Mouse (Mus musculus) frontal cortex, postnatal 36 days (tissue): ENCODE measurements around the gene AI182371.

Source experiments
- DNase-seq, 2 experiments: peaks; one replicate each; pipeline ENCODE4 v3.0.0; 2022; ENCODE audit warnings: low spot score in 2 of 2

Gene AI182371

DNA sequence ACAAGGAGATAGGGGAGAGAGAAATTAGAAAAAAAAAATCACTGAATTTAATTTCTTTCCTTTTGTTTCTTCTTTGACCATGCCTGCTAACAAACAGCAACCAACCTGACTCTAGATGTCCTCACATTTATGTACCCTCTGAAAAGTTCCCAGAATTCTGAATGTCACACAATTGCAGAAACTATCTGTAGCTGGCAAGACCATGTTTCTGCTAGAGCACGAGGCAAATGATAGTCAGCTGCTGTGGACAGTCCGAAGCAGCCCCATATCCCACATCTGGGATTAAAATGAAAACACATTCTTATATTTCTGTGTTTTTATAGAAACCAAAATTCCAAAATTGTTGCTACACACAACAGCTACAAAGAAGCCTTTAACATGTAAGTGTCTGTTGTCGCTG lies at the start of gene AI182371:
TSS of gene AI182371 (minus strand) at position 101 of the 400 bp plus-strand sequence.
- DNase-seq = no peak

DNA sequence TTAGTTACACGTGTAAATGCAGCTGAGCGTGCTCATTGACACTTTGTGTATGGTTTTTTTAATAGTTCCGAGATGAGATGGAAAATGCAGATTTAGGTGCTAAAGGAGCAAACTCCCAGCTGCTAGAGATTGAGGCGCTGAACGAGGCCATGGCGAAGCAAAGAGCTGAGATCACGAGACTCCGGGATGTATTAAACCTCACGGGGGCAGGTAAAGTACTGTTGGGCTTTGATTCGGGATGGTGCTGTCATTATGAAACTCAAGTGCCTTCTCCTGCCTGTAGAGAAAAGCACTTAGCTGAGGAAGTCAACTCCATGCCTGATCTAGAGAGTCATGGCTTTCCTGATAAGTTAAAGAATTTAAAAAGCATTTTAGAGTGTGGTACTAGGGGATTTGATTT lies 47.5 kb upstream of the AI182371 start:
- DNase-seq = no peak

DNA sequence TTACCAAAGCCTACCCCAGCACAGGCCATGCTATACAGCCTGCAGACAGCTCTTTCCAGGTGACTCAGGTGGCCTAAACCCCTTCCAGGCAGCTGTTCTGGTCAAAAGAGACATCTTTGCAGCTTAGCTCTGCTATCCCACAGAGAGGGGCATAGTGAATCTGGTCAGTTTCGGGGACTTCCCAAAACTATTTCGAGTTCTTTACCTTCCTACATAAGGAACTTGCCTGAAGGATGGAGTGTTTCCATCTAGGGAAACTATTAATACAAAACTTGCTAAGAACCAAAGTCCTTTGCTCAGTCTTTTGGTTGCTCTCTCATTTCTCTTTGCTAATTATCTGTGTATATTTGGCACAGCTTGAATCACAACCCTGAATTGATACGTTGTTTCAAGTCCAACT lies 40.3 kb upstream of the AI182371 start:
- DNase-seq = no peak

DNA sequence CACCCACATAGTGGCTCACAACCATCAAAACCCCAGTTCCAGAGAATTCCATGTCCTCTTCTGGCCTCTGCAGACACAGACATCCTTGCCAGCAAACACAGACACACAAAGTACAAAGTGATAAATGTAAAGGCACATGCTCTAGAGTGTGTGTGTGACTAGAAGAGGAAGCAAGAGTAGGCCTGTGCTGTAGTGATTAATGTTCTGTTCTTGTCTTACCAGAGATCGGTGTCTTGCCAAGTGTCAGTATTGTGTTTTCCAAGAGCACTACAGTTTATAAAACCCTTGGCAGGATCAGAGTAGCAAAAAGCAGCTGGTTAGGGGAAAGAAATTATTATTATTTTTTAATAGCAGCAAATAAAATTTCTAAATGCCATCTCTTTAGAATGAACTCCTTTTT lies 37.2 kb upstream of the AI182371 start:
- no peak for DNase-seq

DNA sequence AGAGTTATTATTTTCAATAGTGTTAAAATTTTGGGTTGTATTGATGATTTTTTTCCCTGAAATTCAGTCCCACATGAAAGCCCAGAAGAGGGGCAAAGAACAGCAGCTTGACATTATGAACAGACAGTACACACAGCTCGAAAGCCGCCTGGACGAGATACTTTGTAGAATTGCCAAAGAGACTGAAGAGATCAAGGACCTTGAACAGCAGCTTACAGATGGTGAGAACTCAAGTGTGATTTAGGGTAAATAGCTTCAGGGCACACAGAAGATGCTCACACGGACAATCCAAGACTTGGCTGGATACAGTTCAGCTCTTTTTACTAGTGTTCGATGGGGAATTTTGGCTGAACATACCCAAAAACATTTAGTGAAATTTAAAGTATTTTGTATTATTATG lies 32.5 kb upstream of the AI182371 start:
- DNase-seq = no peak

DNA sequence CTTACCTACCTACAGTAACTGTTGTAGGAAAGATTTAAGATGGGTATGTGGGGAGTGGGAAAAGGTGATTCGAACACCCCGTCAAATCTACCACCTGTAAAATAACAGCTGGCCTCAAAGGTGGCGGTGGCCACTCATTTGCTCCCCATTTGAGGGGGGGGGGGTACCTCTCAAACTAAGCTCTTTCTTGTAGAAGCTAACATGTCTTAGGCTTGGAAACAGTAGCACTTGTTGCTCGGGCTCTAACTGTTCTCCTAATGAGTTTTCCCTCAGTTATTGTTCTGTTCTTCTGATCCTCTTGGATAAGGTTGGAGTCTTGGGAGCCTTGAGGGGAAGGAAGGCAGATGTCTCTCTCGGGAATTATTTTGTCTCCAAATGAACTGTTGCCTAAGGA lies 31.3 kb upstream of the AI182371 start:
- DNase-seq = no peak

DNA sequence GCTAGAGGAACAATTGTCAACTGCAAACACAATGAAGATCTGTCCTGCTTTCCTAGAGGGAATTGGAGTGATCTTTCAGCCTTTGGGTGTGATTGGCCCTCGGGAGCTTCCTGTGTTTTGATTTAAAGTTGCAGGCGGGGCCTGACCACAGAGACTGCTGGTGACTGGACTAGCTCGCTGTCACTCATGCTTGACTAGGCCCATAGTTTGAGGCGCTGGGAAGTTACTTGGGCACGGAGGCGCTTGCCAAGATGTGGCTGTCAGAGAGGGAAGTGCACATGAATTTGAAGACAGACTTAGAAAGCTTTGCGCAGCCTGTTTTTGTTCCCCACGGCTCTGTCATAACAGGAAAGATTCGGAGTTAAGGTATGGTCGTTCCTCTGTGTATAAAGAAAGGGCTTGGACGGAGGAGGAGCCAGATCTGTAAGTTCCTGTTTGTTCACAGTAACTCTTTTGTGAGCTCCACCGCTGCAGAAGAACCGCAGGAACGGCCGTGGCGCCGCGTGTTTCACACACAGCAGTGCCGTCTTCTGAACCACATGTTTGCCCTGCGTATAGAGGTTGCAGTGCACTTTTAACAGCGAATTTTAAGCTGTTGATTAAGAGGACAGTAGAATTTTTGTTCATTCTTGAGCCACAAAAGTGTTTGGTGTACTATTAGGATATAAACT lies 30.8 kb upstream of the AI182371 start:
- peak; percentile 94 to 99 for DNase-seq

DNA sequence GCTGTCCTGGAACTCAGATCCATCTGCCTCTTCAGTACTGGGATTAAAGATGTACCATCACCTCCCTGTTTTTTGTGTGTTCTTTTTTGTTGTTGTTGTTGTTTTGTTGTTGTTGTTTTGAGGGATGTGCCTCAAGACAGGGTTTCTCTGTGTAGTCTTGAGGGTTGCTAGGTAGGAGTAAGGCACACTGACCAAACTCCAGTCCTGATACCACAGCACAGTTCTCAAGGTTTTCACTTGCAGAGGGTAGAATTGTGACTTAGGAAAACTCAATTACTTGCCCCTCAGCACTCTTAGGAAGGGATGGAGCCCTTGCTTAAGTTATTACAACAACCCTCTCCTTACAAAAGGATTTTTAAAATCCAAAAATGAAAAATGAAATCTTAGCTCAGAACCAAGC lies 30.1 kb upstream of the AI182371 start:
- no peak for DNase-seq

DNA sequence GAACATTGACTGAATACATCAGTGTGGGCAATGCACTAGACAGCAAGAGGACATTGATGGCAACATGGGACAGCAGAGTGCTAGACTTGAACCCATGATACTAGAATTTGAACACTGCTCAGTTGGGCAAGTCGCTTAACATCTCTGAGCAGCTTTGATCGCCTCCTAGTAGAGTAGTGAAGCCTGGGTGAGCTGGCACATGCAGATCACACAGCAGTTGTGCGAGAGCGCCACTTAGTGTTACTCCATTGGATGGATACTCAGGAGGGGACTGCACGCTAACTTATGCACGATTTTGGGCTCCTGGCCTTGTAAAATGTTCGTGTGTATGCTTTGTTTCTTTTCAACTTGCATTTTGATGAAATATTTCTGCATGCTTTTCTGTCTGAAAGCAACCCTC lies 23.4 kb upstream of the AI182371 start:
- no peak for DNase-seq

DNA sequence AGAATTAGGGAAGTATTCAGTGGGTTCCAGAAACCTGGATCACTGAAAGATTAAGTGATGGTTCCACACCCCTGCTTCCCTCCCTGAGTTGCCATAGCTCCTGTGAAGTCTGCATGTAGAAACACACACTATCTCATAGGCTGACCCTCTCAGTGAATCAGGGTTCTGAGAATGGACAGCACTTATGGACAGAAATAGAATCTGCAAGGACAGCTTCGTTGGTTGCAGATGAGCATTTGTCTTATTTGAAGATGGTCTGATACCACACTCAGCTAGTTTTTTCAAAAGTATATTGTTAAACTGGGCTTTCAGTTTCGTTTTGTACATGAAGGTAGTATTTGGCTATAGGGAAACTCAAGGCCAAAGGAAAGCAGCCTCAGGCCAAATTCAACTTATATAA lies 9.2 kb upstream of the AI182371 start:
- DNase-seq = no peak

DNA sequence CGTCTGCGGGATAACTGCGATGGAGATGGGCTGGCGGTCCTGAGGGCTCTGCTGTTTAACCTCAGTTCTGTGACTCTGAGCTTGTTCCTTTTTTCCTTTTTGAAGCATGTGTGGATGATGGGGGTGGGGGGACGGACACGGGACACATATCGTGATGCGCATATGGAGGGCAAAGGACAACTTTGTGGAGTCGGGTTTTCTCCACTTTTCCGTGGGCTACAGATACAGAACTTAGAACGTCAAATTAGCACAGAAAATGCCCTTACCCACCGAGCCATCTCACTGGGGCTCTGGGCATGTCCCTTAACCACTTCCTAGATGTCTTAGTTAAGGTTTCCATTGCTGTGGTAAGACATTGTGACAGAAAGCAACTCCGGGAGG lies 8.6 kb upstream of the AI182371 start:
- no peak for DNase-seq

DNA sequence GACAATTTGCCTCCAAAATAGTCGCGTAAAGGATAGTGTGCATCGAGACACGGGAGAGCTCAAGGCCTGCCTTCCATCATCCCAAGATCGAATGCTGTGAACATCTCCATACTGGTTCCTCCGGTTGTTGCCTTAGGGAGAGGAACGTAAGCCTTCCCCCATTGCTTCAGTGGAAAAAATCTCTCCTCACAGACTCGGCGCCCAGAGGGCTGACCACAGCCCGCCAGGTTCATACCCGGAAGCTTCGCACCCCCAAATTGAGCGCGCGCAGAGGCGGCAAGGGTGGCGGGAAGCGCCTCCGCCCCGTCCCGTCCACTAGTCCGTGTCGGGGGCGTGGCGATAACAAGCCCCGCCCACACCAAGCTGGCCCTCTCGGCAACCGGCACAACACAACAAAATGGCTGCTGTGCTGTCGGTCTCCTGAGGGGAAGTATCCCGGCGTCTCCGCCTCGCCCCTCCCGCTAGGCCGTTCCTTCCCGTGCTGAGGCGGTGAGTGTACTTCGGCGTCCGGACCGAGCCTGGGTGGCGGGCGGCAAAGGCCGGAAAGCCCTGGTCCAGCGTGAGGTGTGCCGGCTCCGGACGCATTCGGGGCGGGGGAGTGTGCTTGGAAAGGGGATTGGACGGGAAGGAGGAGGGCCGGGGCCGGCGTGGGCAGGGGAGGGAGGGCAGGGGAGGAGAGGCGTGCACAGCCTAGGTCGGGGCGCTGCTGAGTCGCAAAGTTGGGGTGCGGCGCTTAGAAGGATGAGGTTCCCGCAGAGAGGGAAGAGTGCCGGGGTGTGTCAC lies 8.0 kb upstream of the AI182371 start, which contains the start of gene Cntrl:
TSS of gene Cntrl (plus strand) at position 352 of the 783 bp plus-strand sequence.
- peak; percentile 94 for DNase-seq

DNA sequence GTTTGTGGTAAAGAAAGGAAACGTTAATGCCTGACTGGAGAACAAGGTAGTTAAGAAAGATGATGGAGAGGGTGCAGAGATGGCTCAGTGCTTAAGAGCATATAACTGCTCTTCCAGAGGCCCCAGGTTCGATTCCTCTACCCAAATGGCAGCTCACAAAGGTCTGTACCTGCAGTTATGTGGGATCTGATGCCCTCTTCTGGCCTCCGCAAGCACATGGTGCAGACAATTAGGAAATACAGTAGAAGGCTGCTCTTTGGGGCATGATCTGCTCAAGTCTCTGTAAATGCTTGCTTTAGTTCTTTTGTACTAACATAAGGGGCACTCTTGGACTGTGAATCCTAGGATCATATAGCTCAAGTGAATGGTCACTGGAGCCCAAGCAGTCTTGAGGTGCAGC lies 7.4 kb upstream of the AI182371 start:
- DNase-seq = peak; percentile 38 to 52

DNA sequence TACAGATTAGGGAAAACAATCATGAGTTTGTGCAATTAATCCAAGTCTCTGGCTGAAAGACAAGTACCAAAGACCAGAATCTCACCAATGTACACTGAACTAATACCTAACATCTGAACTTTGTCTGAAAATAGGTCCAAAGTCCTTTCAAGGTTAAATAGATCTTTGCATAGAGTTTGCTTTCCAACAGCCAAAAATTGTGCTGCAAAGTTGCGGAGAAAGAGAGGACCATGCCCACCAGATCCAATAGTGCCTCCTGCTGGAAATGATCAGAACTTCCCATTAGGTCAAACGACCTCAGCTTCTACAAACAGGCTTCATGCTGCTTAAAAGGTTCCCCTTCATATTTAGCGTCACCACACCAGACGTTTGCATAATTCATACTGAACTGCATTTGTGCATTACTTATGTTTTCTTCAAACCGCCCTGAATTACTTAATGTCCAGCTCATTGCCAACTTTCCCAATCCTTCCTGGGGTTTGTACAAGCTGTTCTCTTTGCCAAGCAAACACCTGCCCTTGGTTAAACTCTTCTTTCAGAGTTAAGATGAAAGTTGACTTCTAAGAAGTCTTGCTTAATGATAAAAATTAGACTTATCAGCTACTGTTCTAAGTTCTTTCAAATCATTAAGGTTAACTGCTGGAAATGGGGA lies 6.8 kb upstream of the AI182371 start:
- no peak for DNase-seq

DNA sequence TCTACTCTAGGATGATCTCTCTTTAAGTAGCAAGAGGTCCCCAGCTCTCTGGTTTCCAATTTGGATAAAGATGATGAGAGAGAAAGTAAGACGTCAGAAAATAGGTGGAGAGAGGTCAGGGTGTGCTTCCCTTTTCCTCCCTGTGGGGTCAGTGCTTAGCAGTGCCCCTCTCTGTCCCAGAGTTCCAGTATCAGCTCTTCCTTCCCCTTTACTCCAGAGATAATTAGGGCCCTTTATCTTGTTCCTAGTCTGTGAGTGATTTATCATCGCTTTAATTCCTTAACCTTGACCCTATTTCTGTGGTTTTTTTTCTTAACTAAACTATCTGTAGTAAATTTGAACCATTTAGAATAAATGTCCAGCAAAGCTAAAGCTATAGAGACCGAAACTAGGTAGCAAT lies 3.5 kb upstream of the AI182371 start:
- no peak for DNase-seq

DNA sequence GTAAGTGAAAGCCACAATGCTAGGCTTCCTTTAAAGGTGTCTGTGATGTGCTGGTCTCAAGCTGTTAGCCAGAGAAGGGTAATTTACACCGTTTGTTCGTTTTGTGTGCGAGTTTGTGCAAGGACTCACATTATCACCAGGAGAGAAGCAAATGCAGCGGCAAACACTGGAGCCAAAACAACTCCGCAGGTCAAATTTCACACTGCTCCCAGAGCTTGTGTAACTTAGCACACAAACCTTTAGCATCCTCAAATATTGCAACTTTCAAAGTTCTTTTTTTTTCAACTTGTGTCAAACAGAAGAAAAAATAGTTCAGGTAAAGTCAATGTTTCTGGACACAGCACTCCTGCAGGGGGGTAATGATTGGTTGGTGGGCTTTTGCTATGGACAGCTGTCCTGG lies 2.2 kb upstream of the AI182371 start:
- no peak for DNase-seq

DNA sequence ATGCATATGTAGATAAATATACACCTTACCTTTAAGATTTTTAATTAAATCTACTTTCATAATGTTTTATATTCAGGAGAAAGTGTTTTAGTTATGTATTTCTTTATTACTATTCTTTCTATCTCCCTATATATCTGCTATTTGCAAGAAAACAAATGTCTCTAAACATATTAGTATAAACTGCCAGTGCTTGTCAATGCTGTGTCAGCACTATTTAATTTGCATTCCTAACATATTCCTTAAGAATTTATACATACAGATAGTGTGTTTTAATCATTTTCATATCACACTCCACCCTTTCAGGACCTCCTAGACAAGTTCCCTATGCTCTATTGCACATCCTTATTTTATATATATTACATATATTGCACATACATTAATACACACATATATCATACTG lies 1.4 kb upstream of the AI182371 start:
- DNase-seq = no peak

DNA sequence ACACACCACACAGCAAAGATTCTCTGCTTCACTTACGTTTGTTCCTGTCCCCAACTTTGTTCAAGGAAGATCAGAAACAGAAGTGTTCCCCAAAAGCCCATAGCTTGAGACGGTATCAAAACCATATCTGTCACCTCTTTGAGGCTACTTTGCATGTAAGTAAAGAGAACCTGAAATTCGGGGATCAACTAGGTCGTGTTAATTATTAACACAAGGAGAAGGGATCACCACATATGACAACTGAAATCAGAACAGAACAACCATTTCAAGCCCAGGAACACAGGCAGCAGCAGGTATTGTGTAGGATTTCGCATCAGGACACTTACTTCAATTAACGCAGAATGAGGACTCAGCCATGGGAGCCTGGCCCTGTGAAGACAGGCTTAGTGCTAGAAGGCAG lies 814 bp downstream of the AI182371 start:
- no peak for DNase-seq

DNA sequence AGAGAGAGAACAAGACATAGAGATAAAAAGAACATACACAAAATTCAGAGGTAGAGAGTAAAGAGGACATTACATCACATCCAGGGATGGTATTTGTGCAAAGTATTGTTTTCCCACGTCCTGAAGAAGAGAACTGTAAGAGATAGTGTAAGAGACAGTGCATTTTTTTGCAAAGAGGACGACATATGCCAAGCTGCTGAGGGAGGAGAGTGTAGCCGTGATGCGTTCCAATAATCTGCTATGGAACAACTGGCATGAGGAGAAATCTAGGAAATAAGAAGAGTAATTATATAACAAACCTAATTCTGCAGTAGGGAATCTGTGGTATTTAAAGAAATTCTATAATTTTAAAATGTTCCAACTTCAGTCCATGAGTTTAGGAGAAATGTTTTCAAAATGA lies 13.9 kb downstream of the AI182371 start:
- DNase-seq = peak in 1 of 2 experiments; percentile 26

DNA sequence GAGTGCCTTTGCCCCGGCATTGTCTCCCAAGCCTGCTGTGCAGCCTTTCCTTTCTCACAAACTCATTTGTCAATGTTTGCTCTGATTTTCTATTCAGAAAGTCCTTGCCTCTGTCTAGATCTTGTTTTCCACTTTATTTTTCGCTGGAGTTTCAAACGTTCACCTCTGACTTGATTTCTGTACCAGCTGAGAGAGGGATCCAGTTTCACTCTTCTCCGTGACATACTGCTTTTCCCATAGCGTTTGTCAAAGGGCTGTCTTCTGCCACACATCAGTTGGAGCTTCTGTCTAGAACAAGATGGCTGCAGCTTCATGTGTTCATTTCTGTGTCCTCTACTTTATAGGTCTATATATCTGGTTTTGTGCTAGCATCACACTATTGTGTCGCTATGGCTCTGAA lies 22.2 kb downstream of the AI182371 start:
- DNase-seq = no peak

DNA sequence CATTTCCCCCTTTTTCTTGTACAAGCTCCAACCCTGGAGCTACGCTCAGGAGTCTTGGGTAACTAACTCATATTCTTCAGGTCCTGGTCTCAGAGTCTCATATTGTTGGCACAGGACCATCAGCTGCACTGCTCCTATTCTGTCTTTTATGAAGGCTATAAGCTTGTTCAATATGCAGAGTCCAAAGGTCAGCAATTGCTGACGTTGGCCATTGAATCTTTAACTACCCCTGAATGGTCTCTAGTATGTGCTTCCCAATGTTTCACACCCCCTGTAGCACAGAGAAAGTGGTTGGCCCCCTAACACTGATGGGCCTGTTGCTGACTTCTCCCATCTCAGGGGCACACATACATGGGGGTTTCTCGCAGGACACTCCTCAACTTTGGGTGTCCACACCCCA lies 27.0 kb downstream of the AI182371 start:
- DNase-seq = no peak

DNA sequence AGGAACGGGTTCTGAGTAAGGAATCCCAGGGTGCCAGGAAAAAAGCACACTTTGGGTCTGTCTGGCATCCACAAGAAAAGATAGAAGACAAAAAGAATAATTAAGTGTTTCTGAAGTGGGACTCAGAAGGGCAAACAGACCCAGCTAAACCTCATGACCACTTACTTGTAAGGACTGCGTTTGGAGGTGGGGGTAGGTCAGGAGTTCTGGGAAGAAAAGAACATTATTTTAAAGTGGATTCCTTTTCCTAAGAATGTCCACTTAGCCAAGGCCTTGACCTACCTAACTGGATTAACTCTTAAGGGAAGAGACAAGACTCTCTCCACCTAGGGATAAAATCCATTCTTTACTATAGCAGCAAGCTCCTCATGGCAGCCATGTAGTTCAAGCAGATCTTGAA lies 28.8 kb downstream of the AI182371 start:
- DNase-seq = no peak

DNA sequence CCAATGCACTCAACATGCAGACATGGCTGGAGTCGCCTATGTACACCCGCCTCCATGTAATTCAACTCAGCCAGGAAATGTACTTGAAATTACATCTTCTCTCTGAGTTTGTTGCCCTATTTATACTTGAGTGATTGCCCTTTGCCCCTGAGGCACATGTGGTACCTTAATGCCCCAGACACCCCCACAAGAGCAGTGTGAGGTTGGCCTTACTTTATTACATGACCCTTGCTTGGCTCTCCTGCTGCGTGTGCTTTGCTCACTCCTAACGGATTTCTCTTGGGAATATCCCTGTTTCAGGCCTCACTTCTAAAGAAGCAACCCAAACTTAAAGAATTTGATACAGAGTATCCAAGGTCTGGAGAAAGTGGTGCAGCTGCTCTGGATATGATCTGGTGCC lies 31.1 kb downstream of the AI182371 start:
- DNase-seq = no peak
